Mouse (Mus musculus) heart, embryonic 14.5 days (tissue): ENCODE data around the gene Rhot2. TPM values are rescaled to one million over a fixed set of nuclear protein-coding genes. Genes with fewer than 3 reads are reported as not detected.

Source experiments
- ATAC-seq: fragments of 200-750 bp; cut with Nextera tagmentation; 2 replicates; pipeline ENCODE4 v1.8.0; 2017; ENCODE audit warnings: low read depth, moderate TSS enrichment; ENCODE audit not compliant: insufficient number of reproducible peaks, insufficient read depth, low FRiP score
- H3K27ac ChIP-seq, 2 experiments: fragments of 200-500 bp in 1 of 2; fragments of 300-500 bp in 1 of 2; sonication (generic) in 1 of 2; replicated peaks in 1 of 2; 2 replicates each; pipeline ENCODE4 v1.5.1; 2012 to 2014; ENCODE audit warnings: low read depth in 2 of 2, low read length in 2 of 2, control low read depth in 1 of 2, mild to moderate bottlenecking in 1 of 2, mixed read lengths in 1 of 2; ENCODE audit not compliant: control insufficient read depth in 1 of 2, insufficient read depth in 1 of 2
- H3K27me3 ChIP-seq: fragments of 300-500 bp; sonication (generic); 2 replicates; pipeline ENCODE4 v1.6.1; 2014; ENCODE audit warnings: mild to moderate bottlenecking, low read length, control low read depth; ENCODE audit not compliant: control insufficient read depth, insufficient read depth
- H3K36me3 ChIP-seq: fragments of 300-500 bp; sonication (generic); 2 replicates; pipeline ENCODE4 v1.6.1; 2014; ENCODE audit warnings: mild to moderate bottlenecking, control low read depth, low read length, mixed read lengths; ENCODE audit not compliant: control insufficient read depth, insufficient read depth
- H3K4me1 ChIP-seq, 2 experiments: fragments of 200-500 bp in 1 of 2; fragments of 300-500 bp in 1 of 2; sonication (generic) in 1 of 2; 2 replicates each; pipeline ENCODE4 v1.6.1; 2012 to 2014; ENCODE audit warnings: low read length in 2 of 2, control low read depth in 1 of 2, mixed read lengths in 1 of 2; ENCODE audit not compliant: control insufficient read depth in 2 of 2, insufficient read depth in 2 of 2
- H3K4me2 ChIP-seq: fragments of 300-500 bp; sonication (generic); 2 replicates; pipeline ENCODE4 v1.6.1; 2014; ENCODE audit warnings: mild to moderate bottlenecking, low read length
- H3K4me3 ChIP-seq, 2 experiments: fragments of 200-500 bp in 1 of 2; fragments of 300-500 bp in 1 of 2; sonication (generic) in 1 of 2; 2 replicates each; pipeline ENCODE4 v1.5.1; 2012 to 2014; ENCODE audit warnings: low read length in 2 of 2, mild to moderate bottlenecking in 2 of 2, control low read depth in 1 of 2, low read depth in 1 of 2, moderate library complexity in 1 of 2; ENCODE audit not compliant: control insufficient read depth in 1 of 2, insufficient read depth in 1 of 2
- H3K9ac ChIP-seq: fragments of 300-500 bp; sonication (generic); 2 replicates; pipeline ENCODE4 v1.6.1; 2014; ENCODE audit warnings: mild to moderate bottlenecking, low read length
- H3K9me3 ChIP-seq: fragments of 300-500 bp; sonication (generic); 2 replicates; pipeline ENCODE4 v1.6.1; 2016; ENCODE audit warnings: low read length, control low read depth; ENCODE audit not compliant: control insufficient read depth
- WGBS: fragments of 180-500 bp; shearing (Covaris S2); extraction: QIAGEN DNeasy Blood & Tissue Kit; methylation state at CpG from one replicate; pipeline ENCODE4 v1.1.7; 2014; 5-methylcytosine and 5-hydroxymethylcytosine counted together
- polyA plus RNA-seq: library from polyadenylated mRNA; unstranded; fragments of >200 nt; fragmentation: Nextera tagmentation; extraction: Ambion mirVana; gene quantifications from 2 replicates; pipeline ENCODE4 v1.2.1, GENCODE M21; 2014

Gene Rhot2
- polyA plus RNA-seq, 1 experiment from 2014 or later: 12.7 TPM

DNA sequence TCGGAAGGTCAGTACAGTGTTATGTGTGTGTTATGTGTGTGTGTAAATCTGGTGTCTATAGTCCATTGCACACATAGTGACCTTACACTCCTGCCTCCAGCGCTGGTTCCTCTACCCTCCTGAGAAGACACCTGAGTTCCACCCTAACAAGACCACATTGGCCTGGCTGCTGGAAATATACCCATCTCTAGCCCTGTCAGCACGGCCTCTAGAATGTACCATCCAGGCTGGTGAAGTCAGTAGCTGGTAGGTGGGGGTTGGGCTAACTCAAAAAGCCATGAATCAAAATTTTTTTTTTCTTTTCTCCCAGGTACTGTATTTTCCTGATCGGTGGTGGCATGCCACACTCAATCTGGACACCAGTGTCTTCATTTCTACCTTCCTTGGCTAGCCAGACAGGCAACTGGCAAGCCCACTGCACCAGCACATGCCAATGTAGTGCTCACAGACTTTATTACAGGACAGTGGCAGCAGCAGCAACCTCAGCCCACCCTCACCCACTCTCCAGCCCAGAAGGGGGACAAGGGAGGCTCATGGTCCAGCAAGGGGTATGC, 14.4 kb downstream of the Rhot2 start:
- no peak overlapping the region; the same call in 1 of the 2 replicates for H3K9ac ChIP-seq

DNA sequence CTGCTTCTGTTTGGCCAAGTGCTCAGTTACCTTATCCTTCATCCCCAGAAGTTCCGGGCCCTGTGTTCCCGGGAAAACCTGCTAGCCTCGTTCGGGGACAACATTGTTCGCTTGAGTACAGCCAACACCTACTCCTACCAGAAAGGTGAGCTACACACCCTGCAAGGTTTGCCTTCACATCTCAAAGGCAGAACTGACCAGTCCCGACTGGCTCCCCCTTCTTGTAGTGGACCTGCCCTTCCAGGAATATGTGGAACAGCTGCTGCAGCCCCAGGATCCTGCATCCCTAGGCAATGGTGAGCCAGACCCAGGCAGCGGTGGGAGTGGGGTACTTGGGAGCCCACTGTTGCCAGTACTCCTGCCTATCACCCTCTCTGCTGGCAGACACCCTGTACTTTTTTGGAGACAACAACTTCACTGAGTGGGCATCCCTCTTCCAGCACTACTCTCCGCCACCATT, 15.1 kb downstream of the Rhot2 start:
- H3K9ac ChIP-seq: peak overlapping the region; percentile 77
- peak overlapping the region; percentile 54 to 72 for H3K4me3 ChIP-seq
- no peaks in the 10 kb centered on the region for H3K27me3 ChIP-seq
- peaks cover 49% of the 10 kb centered on the region for H3K36me3 ChIP-seq
- peak overlapping the region; percentile 70 for H3K4me2 ChIP-seq
- ATAC-seq: no peak
- 35% methylated on average over 8 of the region's 8 CpGs for WGBS
- H3K9me3 ChIP-seq: no peaks in the 10 kb centered on the region
- peak overlapping the region; percentile 75 to 85; a peak in 3 of 4 replicates for H3K27ac ChIP-seq
- peaks cover 18 to 38% of the 10 kb centered on the region in 2 experiments for H3K4me1 ChIP-seq

More for the DNA sequence above, 14.4 kb downstream of the Rhot2 start:
- Histone ChIP-seq H3K4me1 (peaks cover 22 to 43% of the 10 kb centered on the region in 2 experiments), H3K4me2 (peak overlapping the region; percentile 70; the same call in 1 of the 2 replicates), H3K9me3 (no peaks in the 10 kb centered on the region), H3K27ac (no peak overlapping the region), H3K27me3 (no peaks in the 10 kb centered on the region), H3K4me3 (no peak overlapping the region), H3K36me3 (peaks cover 56% of the 10 kb centered on the region)
- 78% methylated on average over 4 of the region's 4 CpGs for WGBS
- ATAC-seq: no peak

DNA sequence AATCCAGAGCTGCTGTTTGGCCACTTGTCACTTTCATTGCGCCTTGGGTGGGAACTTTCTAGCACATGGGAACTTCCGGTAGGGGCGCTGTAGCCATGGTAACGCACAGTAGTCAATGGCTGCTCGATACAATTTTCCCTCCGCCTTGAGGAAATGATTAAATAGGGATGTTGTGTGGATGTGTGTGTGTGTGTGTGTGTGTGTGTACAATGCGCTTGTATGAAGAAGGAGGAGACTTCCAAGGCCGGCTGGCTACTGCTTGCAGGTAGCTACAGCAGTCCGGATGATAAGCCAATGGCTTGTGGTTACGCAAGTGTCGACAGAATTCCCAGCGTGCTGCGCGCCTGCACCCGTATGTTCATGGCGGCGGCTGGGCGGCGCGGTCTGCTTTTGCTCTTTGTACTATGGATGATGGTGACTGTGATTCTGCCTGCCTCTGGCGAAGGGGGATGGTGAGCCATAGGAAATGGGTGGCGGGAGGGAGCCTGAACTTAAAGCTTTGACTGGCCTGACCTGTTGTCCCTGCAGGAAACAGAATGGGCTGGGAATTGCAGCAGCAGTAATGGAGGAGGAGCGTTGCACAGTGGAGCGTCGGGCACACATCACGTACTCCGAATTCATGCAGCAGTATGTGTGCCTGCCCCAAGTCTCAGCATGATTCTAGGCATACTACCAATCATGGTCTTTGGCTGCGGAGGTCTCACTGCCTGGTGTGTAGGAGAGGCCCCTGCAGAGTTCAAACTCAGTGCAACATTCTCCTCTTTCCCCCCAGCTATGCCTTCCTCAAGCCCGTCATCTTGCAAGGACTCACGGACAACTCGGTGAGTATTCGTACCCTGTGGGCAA, 15.7 kb downstream of the Rhot2 start, which contains the start of gene Jmjd8:
Gene Jmjd8, plus strand, starts transcription at position 156 of the 846 bp plus-strand sequence.
- WGBS: 1% methylated on average over 32 of the region's 32 CpGs
- H3K27ac ChIP-seq: peak within 1 kb of the TSS; percentile 75 to 85
- H3K4me1 ChIP-seq: peaks cover 24 to 38% of the 10 kb centered on the region in 2 experiments
- no peaks in the 10 kb centered on the region for H3K9me3 ChIP-seq
- H3K9ac ChIP-seq: peak within 1 kb of the TSS; percentile 77
- peak within 1 kb of the TSS; percentile 54 to 72 for H3K4me3 ChIP-seq
- peak within 1 kb of the TSS; percentile 70 for H3K4me2 ChIP-seq
- H3K36me3 ChIP-seq: peaks cover 48% of the 10 kb centered on the region
- no peaks in the 10 kb centered on the region for H3K27me3 ChIP-seq
- no peak for ATAC-seq

DNA sequence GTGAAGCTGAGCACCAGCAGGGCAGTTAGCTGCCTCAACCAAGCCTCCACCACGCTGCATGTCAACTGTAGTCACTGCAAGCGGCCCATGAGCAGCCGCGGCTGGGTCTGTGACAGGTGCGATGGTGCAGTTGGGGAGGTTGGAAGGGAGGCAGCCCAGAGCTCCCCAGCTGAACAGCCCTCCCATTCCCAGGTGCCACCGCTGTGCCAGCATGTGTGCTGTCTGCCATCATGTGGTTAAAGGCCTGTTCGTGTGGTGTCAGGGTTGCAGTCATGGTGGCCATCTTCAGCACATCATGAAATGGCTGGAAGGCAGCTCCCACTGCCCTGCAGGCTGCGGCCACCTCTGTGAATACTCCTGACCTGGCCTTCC, 16.4 kb downstream of the Rhot2 start:
- Histone ChIP-seq H3K27me3 (no peaks in the 10 kb centered on the region), H3K4me2 (peak overlapping the region; percentile 70), H3K9ac (peak overlapping the region; percentile 77), H3K4me1 (peaks cover 26 to 41% of the 10 kb centered on the region in 2 experiments), H3K27ac (peak overlapping the region; percentile 75 to 85; a peak in 3 of 4 replicates), H3K4me3 (peak overlapping the region; percentile 54 to 72), H3K36me3 (peaks cover 48% of the 10 kb centered on the region), H3K9me3 (no peaks in the 10 kb centered on the region)
- ATAC-seq: no peak
- WGBS: 85% methylated on average over 8 of the region's 8 CpGs

DNA sequence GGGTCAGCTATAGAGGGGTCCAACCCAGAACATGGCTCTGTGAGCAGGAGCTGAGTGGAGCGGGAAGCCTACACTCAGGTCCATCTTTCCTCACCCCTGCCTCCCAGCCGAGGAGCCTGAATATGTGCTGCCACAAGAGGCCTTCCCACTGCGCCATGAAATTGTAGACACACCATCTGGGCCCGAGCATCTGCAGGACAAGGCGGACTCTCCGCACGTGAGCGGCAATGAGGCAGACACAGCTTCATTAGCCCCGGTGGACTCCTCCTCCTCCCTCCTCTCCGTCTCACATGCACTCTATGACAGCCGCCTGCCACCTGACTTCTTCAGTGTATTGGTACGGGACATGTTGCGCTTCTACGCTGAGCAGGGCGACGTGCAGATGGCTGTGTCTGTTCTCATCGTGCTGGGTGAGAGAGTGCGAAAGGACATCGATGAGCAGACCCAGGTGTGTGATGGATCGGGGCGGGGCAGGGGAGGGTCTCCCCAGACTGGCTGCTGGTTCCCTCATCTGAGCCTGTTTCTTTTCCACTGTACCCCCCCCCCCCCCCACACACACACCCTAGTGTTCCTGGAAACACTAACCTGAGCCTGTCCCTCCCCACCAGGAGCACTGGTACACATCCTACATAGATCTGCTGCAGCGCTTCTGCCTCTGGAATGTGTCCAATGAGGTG, 17.0 kb downstream of the Rhot2 start:
- Histone ChIP-seq H3K9me3 (no peaks in the 10 kb centered on the region), H3K4me2 (no peak overlapping the region), H3K4me3 (no peak overlapping the region), H3K4me1 (peaks cover 26 to 41% of the 10 kb centered on the region in 2 experiments), H3K36me3 (peaks cover 48% of the 10 kb centered on the region), H3K27me3 (peaks cover under 1% of the 10 kb centered on the region; the same call in 1 of the 2 replicates), H3K27ac (no peak overlapping the region), H3K9ac (no peak overlapping the region)
- WGBS: 91% methylated on average over 22 of the region's 22 CpGs
- ATAC-seq: no peak

DNA sequence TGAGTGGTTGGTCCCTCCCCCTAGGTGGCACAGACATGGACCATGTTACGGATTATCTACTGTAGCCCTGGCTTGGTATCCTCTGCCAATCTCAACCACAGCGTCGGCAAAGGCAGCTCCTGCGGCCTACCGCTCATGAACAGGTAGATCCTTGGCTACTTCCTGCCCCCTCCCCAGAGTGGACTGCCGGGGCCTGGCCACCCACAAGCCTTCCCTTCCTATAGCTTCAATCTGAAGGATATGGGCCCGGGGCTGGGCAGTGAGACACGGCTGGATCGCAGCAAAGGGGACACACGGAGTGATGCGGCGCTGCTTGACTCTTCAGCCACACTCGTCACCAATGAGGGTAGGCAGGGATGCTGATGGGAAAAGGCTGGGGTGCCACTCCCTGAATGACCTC, 17.6 kb downstream of the Rhot2 start:
- Histone ChIP-seq H3K4me3 (no peak overlapping the region), H3K27me3 (peaks cover 7% of the 10 kb centered on the region), H3K4me1 (peaks cover 26 to 40% of the 10 kb centered on the region in 2 experiments), H3K27ac (no peak overlapping the region), H3K36me3 (peaks cover 48% of the 10 kb centered on the region), H3K9me3 (no peaks in the 10 kb centered on the region), H3K4me2 (no peak overlapping the region), H3K9ac (no peak overlapping the region)
- WGBS: 89% methylated on average over 13 of the region's 13 CpGs
- no peak for ATAC-seq

DNA sequence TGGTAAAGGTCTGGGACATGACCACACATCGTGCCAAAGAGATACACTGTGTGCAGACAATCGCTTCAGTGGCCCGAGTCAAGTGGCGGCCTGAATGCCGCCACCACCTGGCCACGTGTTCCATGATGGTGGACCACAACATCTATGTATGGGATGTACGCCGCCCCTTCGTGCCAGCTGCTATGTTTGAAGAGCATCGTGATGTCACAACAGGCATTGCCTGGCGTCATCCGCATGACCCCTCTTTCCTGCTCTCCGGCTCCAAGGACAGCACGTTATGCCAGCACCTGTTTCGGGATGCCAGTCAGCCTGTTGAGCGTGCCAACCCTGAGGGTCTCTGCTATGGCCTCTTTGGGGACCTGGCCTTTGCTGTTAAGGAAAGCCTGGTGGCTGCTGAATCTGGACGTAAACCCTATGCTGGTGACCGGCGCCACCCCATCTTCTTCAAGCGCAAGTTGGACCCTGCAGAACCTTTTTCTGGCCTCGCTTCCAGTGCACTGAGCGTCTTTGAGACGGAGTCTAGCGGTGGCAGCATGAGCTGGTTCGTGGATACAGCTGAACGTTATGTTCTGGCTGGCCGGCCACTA, 18.6 kb downstream of the Rhot2 start:
- no peak for ATAC-seq
- peaks cover 40% of the 10 kb centered on the region for H3K36me3 ChIP-seq
- H3K4me1 ChIP-seq: peaks cover 19 to 30% of the 10 kb centered on the region in 2 experiments
- H3K9me3 ChIP-seq: no peaks in the 10 kb centered on the region
- 92% methylated on average over 27 of the region's 27 CpGs for WGBS
- H3K27me3 ChIP-seq: peaks cover 15% of the 10 kb centered on the region
- no peak overlapping the region for H3K27ac ChIP-seq
- H3K4me2 ChIP-seq: no peak overlapping the region
- H3K4me3 ChIP-seq: no peak overlapping the region
- H3K9ac ChIP-seq: no peak overlapping the region
